Mouse (Mus musculus) erythroid progenitor cell, adult 5-6 weeks (primary cell): ENCODE measurements around the gene Olfr371. TPM values are rescaled to one million over a fixed set of nuclear protein-coding genes. Genes with fewer than 3 reads are reported as not detected.

Source experiments
- ATAC-seq: replicated peaks from 2 replicates; pipeline ENCODE4 v1.8.0; 2016; ENCODE audit warnings: moderate number of reproducible peaks, mild to moderate bottlenecking, moderate TSS enrichment, inconsistent platforms; ENCODE audit not compliant: poor library complexity, low FRiP score, severe bottlenecking
- total RNA-seq, 2 experiments: library from RNA; stranded (forward) in 1 of 2; stranded (reverse) in 1 of 2; fragments of 150-400 nt in 1 of 2; fragments of 186-747, 209-891 nt in 1 of 2; gene quantifications; 2 replicates each; pipeline versions ENCODE4 v1.2.3 to v1.2.4; 2015 to 2017; ENCODE audit warnings: low replicate concordance in 2 of 2

Gene Olfr371
- total RNA-seq (2015; ENCODE audit: low replicate concordance) (not detected in 2 replicates), total RNA-seq (2017; ENCODE audit: low replicate concordance) (not detected in 2 replicates)

DNA sequence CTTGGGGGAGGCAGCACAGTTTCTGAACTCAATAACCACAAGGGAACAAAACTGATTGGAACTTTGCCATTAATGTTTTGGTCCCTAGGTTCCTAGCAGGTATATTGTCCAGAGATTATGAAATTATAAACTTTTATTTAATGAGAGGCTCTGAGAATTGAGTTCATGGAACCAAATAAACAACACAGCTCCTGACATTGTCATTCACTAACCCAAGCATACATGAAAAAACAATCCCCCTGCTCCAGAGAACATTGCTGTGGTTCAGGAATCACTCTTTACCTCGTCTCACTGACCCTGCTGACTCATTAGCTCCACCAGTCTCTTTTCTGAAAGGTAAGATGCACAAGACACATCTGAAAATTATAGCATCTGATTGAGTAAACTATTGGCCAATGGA lies at the start of gene Olfr371:
Gene Olfr371, plus strand, starts transcription at position 301 of the 400 bp plus-strand sequence.
- ATAC-seq = no peak

- ATAC-seq = no peak
Observed at GRCm38 (mm10) chr8:85192346-85192745, 33.4 kb upstream of the Olfr371 start.

DNA sequence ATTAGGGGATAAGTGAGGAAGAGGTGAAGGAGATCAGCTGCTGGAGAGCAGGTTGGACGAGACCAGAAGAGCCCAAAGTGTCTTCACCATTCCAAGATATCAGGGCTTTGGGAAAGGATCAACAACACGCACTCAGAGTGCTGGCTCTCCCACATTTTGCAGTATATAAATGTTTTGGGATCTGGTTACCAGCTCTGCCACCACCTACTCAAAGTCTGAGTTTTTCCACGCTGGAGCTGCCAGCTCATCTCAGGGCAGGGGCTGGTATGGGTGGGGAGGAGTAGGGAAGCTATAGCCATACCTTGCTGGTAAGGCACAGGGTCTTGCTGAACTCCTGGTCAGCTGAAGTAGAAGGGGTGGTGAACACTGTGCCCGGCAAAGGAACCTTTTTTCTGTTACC lies 5.6 kb upstream of the Olfr371 start:
- ATAC-seq = 0 out of 2 replicates have a peak, but pooled peaks have one; percentile 25

GRCm38 (mm10) chr8:85220992-85221391 lies 4.8 kb upstream of the Olfr371 start:
- no peak for ATAC-seq

DNA sequence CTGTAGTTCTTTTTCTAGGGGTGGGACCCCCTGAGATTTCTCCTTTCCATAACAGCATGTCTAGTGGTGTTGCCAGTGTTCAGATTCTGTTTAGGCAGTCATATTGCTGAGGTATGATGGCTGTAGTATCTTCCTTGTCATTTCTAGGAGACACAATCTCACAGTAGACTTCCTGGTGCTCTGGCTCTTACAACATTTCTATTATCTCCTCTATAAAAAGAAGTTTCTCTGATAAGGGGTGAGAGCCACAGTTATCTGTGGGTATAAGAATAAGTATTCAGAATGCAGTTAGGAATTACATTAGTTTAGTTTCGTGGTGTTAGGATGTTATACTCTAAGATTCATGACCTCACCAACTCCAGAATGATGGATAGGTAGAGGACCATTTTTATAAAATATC lies 1.5 kb downstream of the Olfr371 start:
- no peak for ATAC-seq

Other genes starting within 250 kb of the Olfr371 start
- 8.0 and 12.3 TPM in 2 replicates for gene Junb, start 247.3 kb upstream of the Olfr371 start, total RNA-seq (2015; ENCODE audit: low replicate concordance)
- gene Junb, start 247.3 kb upstream of the Olfr371 start, total RNA-seq (2017; ENCODE audit: low replicate concordance) = 10.4 and 15.1 TPM in 2 replicates
- 0.42 and 0.72 TPM in 2 replicates for gene Hook2, start 235.4 kb upstream of the Olfr371 start, total RNA-seq (2015; ENCODE audit: low replicate concordance)
- 2.6 and 4.6 TPM in 2 replicates for gene Hook2, start 235.4 kb upstream of the Olfr371 start, total RNA-seq (2017; ENCODE audit: low replicate concordance)
- not detected in 2 replicates for gene Best2, start 211.5 kb upstream of the Olfr371 start, total RNA-seq (2015; ENCODE audit: low replicate concordance)
- not detected in 2 replicates for gene Best2, start 211.5 kb upstream of the Olfr371 start, total RNA-seq (2017; ENCODE audit: low replicate concordance)
- 42.8 and 69.2 TPM in 2 replicates for gene Asna1, start 200.7 kb upstream of the Olfr371 start, total RNA-seq (2015; ENCODE audit: low replicate concordance)
- gene Asna1, start 200.7 kb upstream of the Olfr371 start, total RNA-seq (2017; ENCODE audit: low replicate concordance) = 19.0 and 29.3 TPM in 2 replicates
- 143 and 183 TPM in 2 replicates for gene Trir, start 199.2 kb upstream of the Olfr371 start, total RNA-seq (2015; ENCODE audit: low replicate concordance)
- gene Trir, start 199.2 kb upstream of the Olfr371 start, total RNA-seq (2017; ENCODE audit: low replicate concordance) = 140 and 476 TPM in 2 replicates
- gene Tnpo2, start 189.1 kb upstream of the Olfr371 start, total RNA-seq (2015; ENCODE audit: low replicate concordance) = 24.9 and 35.6 TPM in 2 replicates
- gene Tnpo2, start 189.1 kb upstream of the Olfr371 start, total RNA-seq (2017; ENCODE audit: low replicate concordance) = 31.8 and 40.2 TPM in 2 replicates
- 4.3 and 10.5 TPM in 2 replicates for gene Fbxw9, start 165.9 kb upstream of the Olfr371 start, total RNA-seq (2015; ENCODE audit: low replicate concordance)
- gene Fbxw9, start 165.9 kb upstream of the Olfr371 start, total RNA-seq (2017; ENCODE audit: low replicate concordance) = 1.4 and 2.8 TPM in 2 replicates
- gene Gm5741, start 158.0 kb upstream of the Olfr371 start, total RNA-seq (2015; ENCODE audit: low replicate concordance) = not detected in 2 replicates
- gene Gm5741, start 158.0 kb upstream of the Olfr371 start, total RNA-seq (2017; ENCODE audit: low replicate concordance) = not detected in 2 replicates
- 13.4 and 15.9 TPM in 2 replicates for gene Dhps, start 154.2 kb upstream of the Olfr371 start, total RNA-seq (2015; ENCODE audit: low replicate concordance)
- 3.5 and 4.7 TPM in 2 replicates for gene Dhps, start 154.2 kb upstream of the Olfr371 start, total RNA-seq (2017; ENCODE audit: low replicate concordance)
- 37.7 and 66.3 TPM in 2 replicates for gene Wdr83os, start 145.2 kb upstream of the Olfr371 start, total RNA-seq (2015; ENCODE audit: low replicate concordance)
- 7.3 and 23.1 TPM in 2 replicates for gene Wdr83os, start 145.2 kb upstream of the Olfr371 start, total RNA-seq (2017; ENCODE audit: low replicate concordance)
- 30.6 and 35.6 TPM in 2 replicates for gene Wdr83, start 144.7 kb upstream of the Olfr371 start, total RNA-seq (2015; ENCODE audit: low replicate concordance)
- 15.8 and 17.6 TPM in 2 replicates for gene Wdr83, start 144.7 kb upstream of the Olfr371 start, total RNA-seq (2017; ENCODE audit: low replicate concordance)
- 19.8 and 34.4 TPM in 2 replicates for gene Man2b1, start 142.7 kb upstream of the Olfr371 start, total RNA-seq (2015; ENCODE audit: low replicate concordance)
- 7.0 and 13.2 TPM in 2 replicates for gene Man2b1, start 142.7 kb upstream of the Olfr371 start, total RNA-seq (2017; ENCODE audit: low replicate concordance)
- gene Zfp791, start 102.9 kb upstream of the Olfr371 start, total RNA-seq (2015; ENCODE audit: low replicate concordance) = not detected in 2 replicates
- gene Zfp791, start 102.9 kb upstream of the Olfr371 start, total RNA-seq (2017; ENCODE audit: low replicate concordance) = not detected in 2 replicates
- not detected in 2 replicates for gene Cks1brt, start 74.1 kb upstream of the Olfr371 start, total RNA-seq (2015; ENCODE audit: low replicate concordance)
- gene Cks1brt, start 74.1 kb upstream of the Olfr371 start, total RNA-seq (2017; ENCODE audit: low replicate concordance) = not detected in 2 replicates
- gene Orc6, start 73.6 kb downstream of the Olfr371 start, total RNA-seq (2015; ENCODE audit: low replicate concordance) = 132 and 186 TPM in 2 replicates
- 128 and 184 TPM in 2 replicates for gene Orc6, start 73.6 kb downstream of the Olfr371 start, total RNA-seq (2017; ENCODE audit: low replicate concordance)
- 89.0 and 125 TPM in 2 replicates for gene Vps35, start 73.8 kb downstream of the Olfr371 start, total RNA-seq (2015; ENCODE audit: low replicate concordance)
- 85.3 and 118 TPM in 2 replicates for gene Vps35, start 73.8 kb downstream of the Olfr371 start, total RNA-seq (2017; ENCODE audit: low replicate concordance)
- 38.2 and 58.7 TPM in 2 replicates for gene Mylk3, start 160.4 kb downstream of the Olfr371 start, total RNA-seq (2015; ENCODE audit: low replicate concordance)
- gene Mylk3, start 160.4 kb downstream of the Olfr371 start, total RNA-seq (2017; ENCODE audit: low replicate concordance) = 150 and 159 TPM in 2 replicates
- gene 4921524J17Rik, start 206.8 kb downstream of the Olfr371 start, total RNA-seq (2015; ENCODE audit: low replicate concordance) = 10.5 and 21.8 TPM in 2 replicates
- 5.3 and 11.7 TPM in 2 replicates for gene 4921524J17Rik, start 206.8 kb downstream of the Olfr371 start, total RNA-seq (2017; ENCODE audit: low replicate concordance)